Mouse (Mus musculus): Measurements from ENCODE around the gene Gfra4.
A peak's percentile ranks its signal among the peaks of the same experiment; 100 is the strongest.

Gene Gfra4

DNA sequence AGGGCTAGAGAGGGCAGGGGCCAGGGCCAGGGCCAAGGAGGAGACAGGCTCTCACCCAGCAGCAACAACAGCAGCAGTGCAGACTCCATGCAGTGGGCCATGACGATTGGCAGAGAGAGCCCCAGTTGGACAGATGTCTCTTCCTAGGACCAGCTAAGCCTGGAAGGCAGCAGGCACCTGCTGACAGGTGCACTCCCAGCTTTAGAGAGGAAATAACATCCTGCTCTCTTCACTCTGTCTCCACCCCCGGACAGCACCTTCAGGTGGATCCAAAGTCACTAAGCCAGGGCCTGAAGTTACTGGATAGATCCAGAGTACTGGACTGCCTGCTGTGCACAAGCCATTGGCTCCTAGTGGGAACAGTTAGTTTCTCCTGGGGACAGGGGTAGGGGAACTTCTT, at the start of gene Gfra4:
Gene Gfra4 (minus strand): TSS at position 101 of the 400 bp plus-strand sequence.
- no peak for DNase-seq

DNA sequence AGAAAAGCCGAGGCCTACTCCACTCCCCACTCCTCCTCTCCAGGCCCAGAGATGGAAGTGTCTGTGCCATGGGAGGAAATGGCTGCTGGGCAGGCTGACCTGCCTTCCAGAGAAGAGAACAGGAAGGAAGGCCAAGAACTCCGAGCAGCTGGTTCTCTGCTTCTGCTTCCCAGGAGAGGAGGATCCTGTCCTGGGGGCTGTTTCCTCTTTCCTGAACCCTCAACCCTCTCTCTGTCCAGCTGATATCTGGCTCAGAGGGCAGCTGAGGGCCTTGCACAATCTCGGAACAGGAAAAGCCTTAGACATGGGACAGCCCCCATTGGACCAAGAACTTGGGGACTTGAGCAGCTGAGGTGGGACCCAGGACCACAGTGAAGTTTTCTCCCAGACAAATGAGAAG, 48.0 kb upstream of the Gfra4 start:
- DNase-seq = no peak

DNA sequence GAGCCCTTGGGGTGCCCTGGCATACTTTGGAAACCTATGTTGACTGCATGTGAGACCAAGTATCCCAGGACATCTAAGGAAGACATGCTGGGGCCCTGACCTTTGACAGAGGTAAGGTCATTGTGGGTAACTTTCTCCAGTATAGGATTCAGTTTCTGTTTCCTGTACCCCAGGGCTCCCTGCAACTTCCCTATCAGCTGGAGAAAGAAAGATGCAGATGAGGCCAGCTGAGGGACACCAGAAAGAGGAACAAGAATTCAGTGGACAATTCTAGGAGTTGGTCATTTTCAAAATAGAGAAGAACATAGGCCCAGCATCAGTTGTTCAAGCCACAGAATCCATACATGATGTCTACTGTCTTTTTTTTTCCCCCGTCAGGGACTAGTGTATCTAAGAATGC, 46.7 kb upstream of the Gfra4 start:
- DNase-seq = no peak

GRCm38 (mm10) chr2:131088581-131088980, 45.7 kb upstream of the Gfra4 start:
- no peak for DNase-seq

GRCm38 (mm10) chr2:131086667-131087390, 43.9 kb upstream of the Gfra4 start, which contains the start of gene Siglec1:
TSS of gene Siglec1 (minus strand) at chr2:131086765.
- DNase-seq = no peak

DNA sequence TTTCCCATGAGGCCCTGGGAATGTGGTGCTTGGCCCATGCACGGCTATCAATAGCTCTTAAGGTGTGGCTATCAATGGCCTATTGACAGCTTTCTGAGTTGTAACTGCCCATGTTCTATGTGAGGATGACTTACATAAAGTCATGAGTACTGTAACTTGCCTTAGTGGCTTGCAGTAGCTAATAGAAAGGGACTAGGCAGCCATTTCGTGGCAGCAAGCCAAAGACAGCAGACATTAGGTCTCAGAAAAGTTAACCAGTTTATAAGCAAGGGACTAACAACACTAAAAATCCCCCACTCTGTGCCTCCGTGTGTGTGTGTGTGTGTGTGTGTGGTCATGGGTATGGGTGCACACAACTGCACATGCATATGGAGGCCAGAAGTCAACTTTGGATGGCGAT, 41.3 kb upstream of the Gfra4 start:
- no peak for DNase-seq

DNA sequence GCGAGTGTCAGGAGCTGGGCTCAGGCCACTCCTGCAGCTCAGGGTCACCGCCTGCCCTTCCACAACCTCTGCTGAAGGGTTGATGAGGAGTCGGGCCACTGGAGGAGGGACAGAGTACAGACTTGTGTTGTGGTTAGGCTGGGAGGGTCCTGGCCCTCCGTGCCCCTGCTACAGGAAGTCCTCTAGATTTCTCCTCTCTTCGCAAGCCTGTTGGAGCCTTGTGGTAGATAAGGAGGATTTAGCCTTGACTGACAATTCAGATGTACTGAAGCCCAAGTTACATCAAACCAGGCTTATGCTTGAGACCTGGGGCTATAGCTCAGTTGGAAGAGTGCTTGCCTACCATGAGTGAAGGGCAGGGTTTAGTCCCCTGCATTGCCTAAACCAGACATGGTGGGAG, 37.6 kb upstream of the Gfra4 start:
- DNase-seq = no peak

GRCm38 (mm10) chr2:131072536-131072935, 29.6 kb upstream of the Gfra4 start:
- DNase-seq = no peak

DNA sequence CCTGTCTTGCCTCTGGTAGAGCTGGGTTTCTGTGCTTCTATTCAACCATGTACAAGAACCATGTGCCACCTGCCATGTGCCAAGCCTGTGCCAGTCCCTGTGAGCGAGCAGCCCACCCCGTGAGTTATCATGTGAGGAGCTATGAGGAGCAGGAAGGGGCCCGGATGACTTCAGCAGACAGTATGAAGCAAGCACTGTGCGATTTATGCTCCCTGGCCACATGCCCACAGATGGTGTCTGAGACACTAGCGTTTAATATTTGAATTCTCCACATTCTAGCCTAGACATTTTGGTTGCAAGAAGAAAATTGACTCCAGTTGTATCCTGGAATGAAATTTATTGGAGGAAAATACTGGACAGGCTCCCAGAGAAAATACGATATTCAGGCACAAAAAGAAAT, 24.6 kb upstream of the Gfra4 start:
- no peak for DNase-seq

DNA sequence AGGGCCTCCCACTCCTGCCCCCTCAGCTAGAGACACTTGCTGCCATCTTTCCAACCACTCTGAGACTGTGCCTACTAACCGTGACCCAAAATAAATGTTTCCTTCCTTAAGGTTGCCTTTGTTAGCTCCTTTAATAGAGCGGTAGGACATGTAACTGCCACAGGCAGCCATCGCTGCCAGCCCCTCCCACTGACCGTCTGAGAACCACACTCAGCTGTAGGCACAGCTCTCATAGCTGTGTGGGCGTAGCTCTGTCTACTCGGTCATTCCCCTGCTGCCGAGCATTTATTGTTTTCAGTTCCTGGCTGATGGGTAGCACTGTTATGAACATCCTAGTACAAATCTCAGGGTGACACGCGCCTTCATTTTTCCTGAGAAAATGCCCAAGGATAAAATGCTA, 23.5 kb upstream of the Gfra4 start:
- no peak for DNase-seq

- no peak for DNase-seq
Measured at GRCm38 (mm10) chr2:131063404-131063864, 20.5 kb upstream of the Gfra4 start, which contains the start of gene Adam33. TSS of gene Adam33 (minus strand) at chr2:131063814.

DNA sequence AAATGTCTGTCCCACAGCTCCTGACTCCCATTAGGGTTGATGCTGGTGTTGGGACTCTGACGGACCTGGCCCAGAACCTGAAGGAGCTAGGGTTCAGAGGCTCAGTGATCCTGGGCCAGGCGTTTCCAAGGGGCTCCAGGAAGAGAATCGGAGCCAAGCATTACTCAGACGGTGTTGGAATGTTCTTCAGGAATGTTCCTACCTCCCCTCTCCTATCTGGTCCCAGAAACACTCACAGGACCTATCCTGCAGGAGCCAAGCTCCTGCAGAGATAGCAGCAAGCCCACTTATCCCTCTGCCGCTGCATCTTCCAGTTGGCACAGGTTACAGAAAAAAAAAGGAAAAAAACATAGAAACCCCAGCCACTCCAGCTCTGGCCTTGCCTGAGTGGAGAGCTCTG, 18.7 kb upstream of the Gfra4 start:
- DNase-seq = no peak

- no peak for DNase-seq
Measured at GRCm38 (mm10) chr2:131060784-131061183, 17.9 kb upstream of the Gfra4 start.

DNA sequence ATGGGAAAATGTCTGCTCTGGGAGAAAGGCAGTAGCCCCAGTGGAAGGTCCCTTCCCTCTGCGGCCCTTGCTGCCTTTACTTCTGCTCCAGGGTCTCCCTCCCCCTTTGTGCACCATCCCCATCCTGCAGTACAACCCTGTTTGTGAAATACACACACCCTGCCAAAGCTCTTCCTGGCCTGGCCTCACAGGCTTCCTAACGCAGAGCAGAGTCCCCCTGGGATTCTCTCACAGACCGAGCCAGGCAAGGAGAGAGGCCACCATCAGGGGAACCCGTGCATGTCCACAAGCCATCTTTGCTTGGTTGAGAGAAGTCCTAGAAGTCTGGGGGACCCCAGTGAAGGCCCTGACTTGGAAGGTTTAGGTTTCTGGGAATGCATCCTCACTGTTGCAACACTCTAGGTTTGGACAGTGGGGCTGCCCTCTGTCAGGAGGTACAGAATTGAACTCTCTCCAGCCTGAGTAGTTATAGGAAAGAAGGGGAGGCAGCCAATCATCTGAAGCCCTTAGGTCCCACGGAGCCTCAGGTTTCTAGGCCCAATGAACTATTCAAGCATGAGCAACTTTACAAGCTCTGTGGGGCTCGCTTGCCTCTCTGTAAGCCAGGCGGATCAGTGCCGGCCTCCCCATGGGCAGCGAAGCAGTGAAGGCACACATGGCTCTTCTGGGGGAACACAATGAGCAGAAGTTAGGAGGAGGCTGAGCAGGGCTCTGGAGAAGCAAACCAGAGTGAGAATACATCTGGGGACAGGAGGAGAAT, 17.1 kb upstream of the Gfra4 start:
- no peak for DNase-seq

- DNase-seq = peak; percentile 48 to 51
Measured at GRCm38 (mm10) chr2:131059377-131059776, 16.5 kb upstream of the Gfra4 start.

DNA sequence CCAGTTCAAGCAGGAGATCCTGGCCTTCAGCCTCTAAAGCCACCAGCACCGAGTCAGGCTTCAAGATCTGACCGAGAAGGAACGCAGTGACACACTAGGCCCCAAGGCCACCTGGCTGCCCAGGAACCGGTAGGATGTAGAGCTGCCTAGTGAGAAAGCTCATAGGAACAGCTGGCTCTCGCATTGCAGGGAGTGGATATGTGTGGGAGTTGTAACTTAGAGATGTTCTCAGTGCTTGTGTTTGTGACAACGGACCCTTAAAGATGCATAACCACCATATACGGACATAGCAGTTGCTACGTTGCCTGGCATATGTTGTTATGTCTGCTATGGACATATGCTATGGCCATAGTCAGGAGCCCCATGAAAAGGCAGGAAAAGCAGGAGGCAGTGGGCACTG, 15.8 kb upstream of the Gfra4 start:
- DNase-seq = no peak

- DNase-seq = peak; percentile 36 to 41
Measured at GRCm38 (mm10) chr2:131056191-131056590, 13.3 kb upstream of the Gfra4 start.

DNA sequence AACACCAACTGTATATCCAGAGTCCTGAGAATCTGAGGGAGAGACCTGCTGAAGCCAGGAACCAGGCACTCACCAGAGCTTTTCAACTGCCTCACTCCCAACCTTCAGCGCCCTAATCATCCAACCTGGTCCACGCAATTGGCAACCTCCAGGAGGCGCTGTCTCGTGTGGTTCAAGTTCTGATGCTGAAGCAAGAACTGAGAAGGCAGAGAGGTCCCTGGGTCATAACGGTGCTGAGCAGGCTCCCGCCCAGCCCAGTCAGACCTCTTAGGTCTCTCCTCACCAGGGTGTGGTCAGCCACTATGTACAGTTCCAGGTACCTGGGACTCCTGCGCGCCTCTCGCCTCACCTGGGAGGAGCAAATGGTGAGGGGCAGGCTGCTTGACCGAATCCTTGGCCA, 12.7 kb upstream of the Gfra4 start:
- DNase-seq = peak; percentile 57 to 76

- DNase-seq = no peak
Measured at GRCm38 (mm10) chr2:131054646-131055264, 11.9 kb upstream of the Gfra4 start.

GRCm38 (mm10) chr2:131053851-131054645, 11.2 kb upstream of the Gfra4 start:
- no peak for DNase-seq

DNA sequence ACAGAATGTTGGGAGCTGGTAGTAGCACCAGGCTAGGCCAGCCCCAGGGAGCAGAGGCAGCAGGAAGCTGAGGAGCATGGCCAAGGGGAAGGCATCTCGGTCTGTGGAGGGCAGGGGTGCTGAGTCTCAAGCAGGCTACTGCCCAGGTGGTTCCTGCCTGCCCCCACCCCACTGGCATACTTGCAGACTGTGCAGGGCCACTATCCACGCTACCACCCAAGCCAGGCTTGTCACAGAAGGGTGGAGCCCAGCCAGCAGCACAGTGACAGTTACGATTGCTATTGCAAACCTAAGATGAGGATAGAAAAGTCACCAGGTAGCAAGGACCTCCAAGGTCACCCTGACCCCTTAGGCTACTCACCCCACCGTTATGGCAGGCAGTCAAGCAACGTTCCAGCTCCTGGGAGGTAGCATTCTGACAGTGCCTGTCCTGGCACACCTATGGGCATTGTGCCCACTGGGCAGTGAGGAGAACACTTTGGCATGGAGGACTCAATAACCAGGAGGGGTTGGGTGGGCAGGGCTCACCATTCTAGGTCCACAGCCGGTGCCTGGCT, 10.1 kb upstream of the Gfra4 start:
- DNase-seq = peak in 1 of 2 experiments; percentile 25

DNA sequence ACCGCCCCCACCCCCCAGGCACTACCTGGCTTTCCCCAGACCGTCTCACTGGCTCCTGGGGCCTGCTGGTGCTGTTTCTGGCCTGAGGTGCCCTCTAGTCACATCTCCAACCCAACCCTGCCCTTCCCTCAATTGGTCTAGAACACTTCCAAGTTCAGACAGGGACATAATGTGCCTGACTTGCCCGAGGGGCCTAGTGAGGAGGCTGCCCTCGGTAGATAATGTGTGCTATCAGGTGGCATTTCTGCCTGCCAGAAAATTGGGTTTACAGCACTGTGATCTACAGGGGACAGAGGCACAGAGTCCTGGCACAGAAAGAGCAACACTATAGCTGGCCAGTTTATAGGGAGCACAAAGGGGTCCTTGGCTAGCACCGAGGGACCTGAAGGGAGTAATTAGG, 9.2 kb upstream of the Gfra4 start:
- no peak for DNase-seq
